Mouse (Mus musculus) Patski (cell line): ENCODE measurements at regions not wholly inside any gene's neighbourhood (a gene's known extent, or its start where the extent isn't known, plus 50 kb on each side); places are given as distances from the start of the nearest gene placed in this dataset.

Experiments used
- ATAC-seq: fragments of 100-300 bp; one replicate; pipeline ENCODE4 v1.8.0; 2021
- CTCF ChIA-PET: fragments of 350-600 bp; sonication (Branson Sonifier 250); formaldehyde crosslinking; loops from one replicate; lab custom pipeline; 2022; ENCODE audit warnings: inconsistent platforms; lab: Charles Lee
- POLR2A ChIA-PET: fragments of 350-600 bp; sonication (Branson Sonifier 250); formaldehyde crosslinking; loops from one replicate; lab custom pipeline; 2022; ENCODE audit warnings: antibody characterized with exemption, inconsistent platforms; lab: Charles Lee
- DNase-seq: peaks from one replicate; pipeline ENCODE4 v3.0.0-alpha.2; 2011; ENCODE audit warnings: low read depth, low spot score
- H3K27me3 ChIP-seq: fragments of 371-371 bp; one replicate; pipeline ENCODE4 v1.5.1; 2021
- CTCF ChIP-seq: fragments of 100-300 bp; IDR thresholded peaks from one replicate; pipeline ENCODE4 v1.5.1; 2021
- in situ Hi-C: fragments of 300-500 bp; cut with MboI; formaldehyde crosslinking; loops from 3 replicates; pipeline ENCODE4 v1.11.1; 2018; ENCODE audit warnings: low pct_unique_long_range_greater_than_20kb, mixed read lengths

- in situ Hi-C loops: loop anchor here (10.0 kb wide), 1 partner anchor 759 kb away; no protein-coding TSS in a partner anchor
- ATAC-seq: no peak
- no peak for TF ChIP-seq CTCF
- ChIA-PET POLR2A (no interaction called here), CTCF (interaction anchor here (0.9 to 1.4 kb wide), 3 partner anchors 8 to 60 kb away, joined by 3 to 5 read pairs (median 4); no protein-coding TSS in a partner anchor)
- no peaks in the 10 kb centered on the region for H3K27me3 ChIP-seq
- DNase-seq: no peak
Observed at GRCm38 (mm10) chr19:59395739-59396138, 50.2 kb upstream of the Pdzd8 start.

GRCm38 (mm10) chr19:59396506-59396905 lies 50.9 kb upstream of the Pdzd8 start:
- no peaks in the 10 kb centered on the region for H3K27me3 ChIP-seq
- TF ChIP-seq CTCF: no peak
- ATAC-seq (no peak), DNase-seq (no peak)
- in situ Hi-C loops: loop anchor here (10.0 kb wide), 1 partner anchor 758 kb away; no protein-coding TSS in a partner anchor
- POLR2A ChIA-PET: no interaction called here
- CTCF ChIA-PET: interaction anchor here (1.4 kb wide), 2 partner anchors 9 to 11 kb away, joined by 4 to 5 read pairs; no protein-coding TSS in a partner anchor

GRCm38 (mm10) chr19:59399849-59400585 lies 54.4 kb upstream of the Pdzd8 start:
- TF ChIP-seq CTCF: no peak
- ATAC-seq (peak; percentile 83), DNase-seq (no peak)
- in situ Hi-C loops: loop anchor here (10.0 kb wide), 1 partner anchor 755 kb away; no protein-coding TSS in a partner anchor
- ChIA-PET POLR2A (interaction anchor here (1.5 kb wide), 1 partner anchor 10 kb away, joined by 3 read pairs; no protein-coding TSS in a partner anchor), CTCF (interaction anchor here (1.2 to 4.6 kb wide), 4 partner anchors 11 to 189 kb away, joined by 3 to 27 read pairs (median 4); no protein-coding TSS in a partner anchor)
- no peaks in the 10 kb centered on the region for H3K27me3 ChIP-seq

- no peak for TF ChIP-seq CTCF
- in situ Hi-C loops: no loop called here
- ATAC-seq (no peak), DNase-seq (no peak)
- no peaks in the 10 kb centered on the region for H3K27me3 ChIP-seq
- CTCF ChIA-PET: interaction anchor here (0.9 to 4.6 kb wide), 3 partner anchors 10 to 963 kb away, joined by 3 to 27 read pairs (median 4); no protein-coding TSS in a partner anchor
- POLR2A ChIA-PET: interaction anchor here (0.7 to 1.5 kb wide), 4 partner anchors 9 to 248 kb away, joined by 3 to 4 read pairs (median 3); no protein-coding TSS in a partner anchor
Observed at GRCm38 (mm10) chr19:59401304-59401703, 55.7 kb upstream of the Pdzd8 start.

GRCm38 (mm10) chr19:59402097-59402496 lies 56.1 kb upstream of the Emx2 start:
- DNase-seq (no peak), ATAC-seq (no peak)
- ChIA-PET CTCF (no interaction called here), POLR2A (no interaction called here)
- no peak for TF ChIP-seq CTCF
- no peaks in the 10 kb centered on the region for H3K27me3 ChIP-seq
- in situ Hi-C loops: no loop called here

GRCm38 (mm10) chr19:59404082-59404481 lies 54.1 kb upstream of the Emx2 start:
- in situ Hi-C loops: no loop called here
- ChIA-PET POLR2A (no interaction called here), CTCF (interaction anchor here (1.1 kb wide), 1 partner anchor 933 kb away, joined by 3 read pairs; no protein-coding TSS in a partner anchor)
- ATAC-seq (no peak), DNase-seq (no peak)
- H3K27me3 ChIP-seq: no peaks in the 10 kb centered on the region
- no peak for TF ChIP-seq CTCF

- no peak for ATAC-seq
- H3K27me3 ChIP-seq: no peaks in the 10 kb centered on the region
- no peak for DNase-seq
- no peak for TF ChIP-seq CTCF
- ChIA-PET CTCF (interaction anchor here (1.1 kb wide), 1 partner anchor 932 kb away, joined by 3 read pairs; no protein-coding TSS in a partner anchor), POLR2A (no interaction called here)
- in situ Hi-C loops: no loop called here
Observed at GRCm38 (mm10) chr19:59404766-59405165, 53.4 kb upstream of the Emx2 start.

GRCm38 (mm10) chr19:59405616-59406015 lies 52.6 kb upstream of the Emx2 start:
- in situ Hi-C loops: no loop called here
- ATAC-seq (no peak), DNase-seq (no peak)
- ChIA-PET CTCF (interaction anchor here (1.1 kb wide), 1 partner anchor 738 kb away, joined by 3 read pairs; no protein-coding TSS in a partner anchor), POLR2A (no interaction called here)
- no peak for TF ChIP-seq CTCF
- no peaks in the 10 kb centered on the region for H3K27me3 ChIP-seq

GRCm38 (mm10) chr19:59408094-59408493 lies 50.1 kb upstream of the Emx2 start:
- H3K27me3 ChIP-seq: no peaks in the 10 kb centered on the region
- DNase-seq (no peak), ATAC-seq (no peak)
- POLR2A ChIA-PET: interaction anchor here (0.8 kb wide), 1 partner anchor 784 kb away, joined by 3 read pairs; no protein-coding TSS in a partner anchor
- in situ Hi-C loops: no loop called here
- TF ChIP-seq CTCF: no peak
- CTCF ChIA-PET: interaction anchor here (1.1 kb wide), 1 partner anchor 12 kb away, joined by 5 read pairs; no protein-coding TSS in a partner anchor
